Mouse (Mus musculus): ENCODE measurements around the gene Pank1.

DNA sequence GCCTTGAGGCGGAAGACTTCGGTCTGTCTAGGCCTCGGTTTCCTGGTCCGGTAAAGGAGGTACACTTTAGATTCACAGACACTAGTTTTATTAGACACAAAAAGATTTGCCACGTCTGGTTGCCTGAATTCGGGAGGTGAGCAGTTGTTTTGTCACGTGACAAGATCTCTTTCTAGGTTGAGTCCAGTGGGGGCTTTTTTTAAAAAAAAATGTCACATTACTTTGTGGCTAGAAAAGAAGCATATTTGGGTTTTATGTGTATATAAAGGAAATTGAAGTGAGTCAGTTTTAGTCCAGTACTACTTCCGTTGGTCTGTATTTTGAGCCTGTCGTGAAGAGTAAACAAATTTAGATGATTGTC, 43.3 kb upstream of the Pank1 start:
- TF ChIP-seq MAFK (IDR thresholded peaks at IDR 0.05; ENCODE audit: insufficient read depth, low read depth, low read length) (no peak), ZNF384 (IDR thresholded peaks at IDR 0.05; ENCODE audit: low read depth, low read length) (no peak), HCFC1 (IDR thresholded peaks at IDR 0.05; ENCODE audit: borderline replicate concordance, insufficient read depth, low read length) (no peak; the same call in 1 of the 2 replicates), CHD2 (IDR thresholded peaks at IDR 0.05; ENCODE audit: low read depth, low read length) (no peak)
